Mouse (Mus musculus) spleen, adult 18-20 months (tissue): Measurements from ENCODE around the gene Sez6l2.
A peak's percentile ranks its signal among the peaks of the same experiment; 100 is the strongest.

Experiments used
- DNase-seq, 2 experiments: peaks; one replicate each; pipeline ENCODE4 v3.0.0; 2022; ENCODE audit warnings: mixed read lengths in 2 of 2

The Sez6l2 gene

DNA sequence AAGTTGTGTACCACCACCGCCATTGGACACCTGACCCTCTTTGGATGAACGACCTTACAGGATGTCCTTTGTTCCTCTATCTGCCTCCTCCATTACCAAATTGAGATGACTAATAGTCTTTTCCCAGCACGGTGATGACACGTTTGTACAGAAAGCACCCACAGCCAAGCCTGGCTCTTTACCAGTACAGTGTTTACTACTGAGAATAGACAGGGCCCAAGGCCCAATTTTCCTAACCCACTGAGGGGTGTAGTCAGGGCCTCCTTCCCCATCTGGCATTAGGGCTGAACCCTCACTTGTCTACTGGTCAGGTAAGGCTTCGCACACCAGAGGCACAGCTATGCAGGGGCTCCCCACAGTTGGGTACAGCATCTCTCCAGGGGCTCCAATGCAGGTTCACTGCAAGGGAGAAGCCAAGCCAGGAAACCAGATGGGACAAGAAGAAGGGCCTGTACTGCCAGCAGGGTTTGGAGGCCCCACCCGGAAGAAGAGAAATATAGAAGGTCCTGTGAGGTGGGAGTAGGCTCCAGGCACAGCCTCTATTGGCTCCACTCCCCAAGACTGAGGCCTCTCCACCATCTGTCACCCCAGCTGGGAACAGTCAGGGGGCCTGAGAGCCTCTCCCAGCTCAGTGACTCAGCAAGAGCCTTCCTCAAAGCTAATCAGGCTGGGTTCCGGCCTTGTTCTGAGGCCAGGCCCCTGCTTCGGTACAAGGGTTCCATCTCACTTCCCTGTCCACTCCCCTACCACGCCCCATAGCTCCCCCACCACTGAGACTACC lies 58.1 kb downstream of the Sez6l2 start:
- DNase-seq = peak; percentile 52 to 53

DNA sequence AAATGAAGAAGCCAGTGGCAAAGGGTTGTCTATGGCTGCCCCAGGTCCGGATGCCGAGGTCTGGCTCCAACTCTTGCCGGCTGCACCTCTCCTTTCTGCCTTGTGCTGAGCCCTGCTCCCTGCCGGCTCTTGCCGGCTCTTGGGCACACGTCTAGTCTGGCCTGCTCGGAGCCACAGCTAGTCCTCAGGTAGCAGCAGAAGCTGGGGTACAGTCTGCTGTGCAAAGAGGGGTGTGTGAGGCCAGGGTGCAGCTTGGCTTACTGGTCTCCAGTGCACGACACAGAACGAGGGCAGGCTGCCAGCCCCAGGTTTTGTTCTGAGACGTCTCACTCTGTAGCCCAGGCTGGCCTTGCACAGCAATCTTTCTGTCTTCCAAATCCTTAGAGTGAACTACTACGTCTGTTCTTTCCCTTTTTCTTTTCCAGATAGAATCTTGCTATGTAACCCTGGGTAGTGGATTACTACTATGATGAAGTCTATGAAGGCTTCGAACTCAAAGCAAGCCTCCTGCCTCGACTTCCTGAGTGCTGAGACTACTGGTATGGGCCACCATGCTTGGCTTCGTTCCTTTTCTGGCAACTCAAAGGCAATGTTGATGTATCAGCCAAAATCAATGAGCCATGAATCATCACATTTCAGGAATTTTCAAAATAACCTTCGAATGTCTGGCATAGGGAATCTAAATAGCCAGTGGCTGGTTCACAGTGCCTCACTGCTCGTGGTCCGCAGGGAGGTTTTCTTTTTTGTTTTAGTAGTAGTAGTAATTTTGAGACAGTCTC lies 59.1 kb downstream of the Sez6l2 start:
- no peak for DNase-seq

DNA sequence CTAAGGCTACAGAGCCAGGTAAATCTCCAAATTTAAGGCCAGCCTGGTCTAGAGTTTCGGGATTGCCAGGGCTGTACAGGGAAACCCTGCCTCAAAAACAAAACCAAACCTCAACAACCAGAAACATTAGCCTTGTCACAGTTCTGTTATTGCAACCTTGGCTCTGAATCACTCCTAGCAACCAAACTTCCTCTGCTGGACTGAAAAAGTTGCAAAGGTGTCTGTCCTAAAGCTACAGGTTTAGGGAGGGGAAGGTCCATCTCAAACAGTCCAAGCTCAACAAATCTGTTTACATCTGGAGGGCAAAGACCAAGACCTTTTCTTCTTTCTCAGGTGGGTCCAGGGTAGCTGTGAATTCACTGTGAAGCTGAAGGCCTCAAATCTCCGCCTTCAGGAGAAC lies 60.7 kb downstream of the Sez6l2 start:
- no peak for DNase-seq

DNA sequence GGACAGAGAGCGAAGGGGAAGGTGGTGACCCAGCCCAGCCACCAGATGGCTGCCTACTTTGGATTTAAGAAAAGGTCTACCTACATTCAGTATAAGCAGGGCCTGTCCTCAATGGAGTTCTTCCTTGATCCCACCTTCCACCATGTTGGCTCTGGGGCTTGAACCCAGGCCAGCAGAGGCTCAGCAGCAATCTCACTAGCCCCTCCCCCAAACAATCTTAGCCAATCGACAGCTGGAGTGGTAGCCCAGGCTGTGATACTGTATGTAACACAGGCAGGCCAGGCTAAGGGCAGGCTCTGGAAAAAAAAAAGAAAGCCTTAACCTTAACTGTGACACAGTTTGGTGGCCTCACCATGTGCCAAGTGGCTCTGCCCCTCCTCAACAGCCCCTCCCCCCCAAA lies 61.4 kb downstream of the Sez6l2 start:
- no peak for DNase-seq

DNA sequence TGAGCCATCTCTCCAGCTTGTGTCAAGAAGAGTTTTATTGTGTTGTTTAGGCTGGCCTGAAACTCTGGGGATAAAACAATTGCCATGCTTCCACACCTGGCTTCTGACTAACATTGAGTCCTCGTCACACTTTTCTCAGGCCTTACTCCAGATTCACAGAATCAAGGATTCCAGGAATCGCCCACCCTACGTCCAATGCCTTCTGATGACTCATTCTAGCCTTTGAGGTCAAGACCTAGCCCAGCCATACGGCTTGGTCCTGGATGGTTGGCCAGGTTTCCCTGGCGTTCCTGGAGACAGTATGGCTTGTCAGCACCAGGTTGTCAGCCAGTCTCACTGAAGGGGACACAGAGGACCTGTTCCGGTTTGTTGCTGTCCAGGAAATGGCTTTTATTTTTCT lies 62.0 kb downstream of the Sez6l2 start:
- no peak for DNase-seq

DNA sequence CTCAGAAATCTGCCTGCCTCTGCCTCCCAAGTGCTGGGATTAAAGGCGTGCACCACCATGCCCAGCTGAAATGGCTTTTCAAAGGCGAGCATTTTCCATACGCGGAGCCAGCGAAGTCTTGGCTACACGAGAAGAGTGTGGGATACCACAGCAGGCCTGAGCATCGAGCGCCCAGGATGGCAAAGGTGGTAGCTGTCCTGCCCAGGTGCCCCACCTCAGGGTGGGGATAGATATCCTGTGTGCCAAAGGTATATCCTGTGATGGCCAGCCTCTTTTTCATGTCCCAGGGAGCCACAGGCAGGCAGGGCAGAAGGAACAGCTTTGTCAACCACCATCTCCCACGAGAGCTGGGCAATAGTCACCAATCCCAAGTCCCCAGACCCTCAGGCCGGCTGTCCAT lies 62.5 kb downstream of the Sez6l2 start:
- no peak for DNase-seq

DNA sequence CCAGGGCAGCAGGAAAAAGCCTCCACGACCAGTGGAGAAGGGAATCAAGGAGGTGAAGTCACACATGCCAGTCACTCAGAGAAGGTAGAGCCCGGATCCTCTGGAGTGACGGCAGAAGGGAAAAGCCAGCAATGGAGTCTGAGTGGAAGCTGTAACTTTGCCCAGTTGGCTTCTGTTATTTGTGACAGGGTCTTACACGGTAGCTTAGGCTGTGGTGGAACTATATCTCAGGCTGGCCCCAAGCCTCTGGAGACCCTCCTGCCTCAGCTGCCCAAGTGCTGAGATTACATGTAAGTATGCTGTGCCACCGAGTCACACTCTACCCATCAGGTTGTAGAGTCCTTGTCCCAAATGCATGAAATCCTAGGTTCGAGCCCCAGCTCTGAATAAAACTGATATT lies 63.0 kb downstream of the Sez6l2 start:
- DNase-seq = no peak

DNA sequence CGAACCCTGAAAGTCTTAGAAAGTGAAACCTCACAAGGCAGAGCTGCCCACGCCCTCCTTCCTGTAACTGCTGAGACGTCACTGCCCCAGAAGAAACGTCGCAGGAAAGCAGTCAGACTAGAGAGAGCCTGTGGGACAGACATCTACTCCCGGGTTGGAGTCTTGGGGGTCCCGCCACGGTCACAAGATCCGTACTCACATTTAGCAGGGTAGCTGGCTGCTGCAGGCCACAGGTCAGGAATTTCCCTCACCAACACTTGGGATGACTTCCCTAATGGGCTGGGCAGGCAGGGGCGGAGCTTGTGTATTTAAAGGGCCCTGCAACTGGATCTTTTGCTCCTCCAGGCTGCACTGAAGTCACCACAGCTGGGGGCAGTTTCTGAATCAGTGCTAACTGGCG lies 64.0 kb downstream of the Sez6l2 start, which contains the start of gene Mvp:
Gene Mvp, minus strand, starts transcription at position 302 of the 400 bp plus-strand sequence.
- DNase-seq = peak; percentile 54 to 73

DNA sequence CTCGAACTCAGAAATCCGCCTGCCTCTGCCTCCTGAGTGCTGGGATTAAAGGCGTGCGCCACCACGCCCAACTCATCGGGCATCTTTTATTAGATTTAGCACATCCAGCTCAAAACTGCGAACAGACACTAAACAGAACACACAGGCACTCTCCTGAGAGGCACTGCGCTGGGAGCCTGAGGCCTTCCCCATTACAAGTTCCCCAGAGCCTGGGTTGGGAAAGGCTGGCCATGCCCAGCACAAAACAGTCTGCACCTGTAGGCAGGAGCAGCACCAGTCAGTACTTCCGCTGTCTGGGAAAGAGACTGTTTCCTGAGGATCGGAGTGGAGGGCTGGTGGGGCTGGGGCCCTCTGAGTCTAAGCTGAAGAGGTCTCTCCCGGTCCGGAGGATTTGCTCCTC lies 64.6 kb downstream of the Sez6l2 start:
- no peak for DNase-seq

DNA sequence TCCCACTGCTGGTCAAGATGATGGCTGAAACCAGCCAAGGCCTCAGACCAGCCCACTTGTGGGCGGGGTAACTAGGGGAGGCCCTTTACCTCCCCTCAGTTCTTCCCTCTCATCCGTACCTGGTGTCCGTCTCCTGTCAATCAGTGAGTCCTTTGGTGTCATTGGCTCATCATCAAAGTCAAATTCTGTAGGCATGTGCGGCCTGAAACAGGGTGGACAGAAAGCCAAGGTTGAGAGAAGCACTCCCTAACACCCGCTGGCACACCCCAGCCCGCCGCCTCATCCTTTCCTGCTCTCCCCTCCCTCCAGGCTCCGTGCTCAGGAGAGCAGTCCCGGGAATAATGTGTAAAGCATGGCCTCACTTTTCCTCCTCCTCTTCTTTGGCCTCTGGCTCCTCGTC lies 65.7 kb downstream of the Sez6l2 start:
- DNase-seq = no peak

DNA sequence TGATC lies 65.9 kb downstream of the Sez6l2 start, which contains the start of gene Pagr1b:
Gene Pagr1b, minus strand, starts transcription at position 4 of the 5 bp plus-strand sequence.
- no peak for DNase-seq

DNA sequence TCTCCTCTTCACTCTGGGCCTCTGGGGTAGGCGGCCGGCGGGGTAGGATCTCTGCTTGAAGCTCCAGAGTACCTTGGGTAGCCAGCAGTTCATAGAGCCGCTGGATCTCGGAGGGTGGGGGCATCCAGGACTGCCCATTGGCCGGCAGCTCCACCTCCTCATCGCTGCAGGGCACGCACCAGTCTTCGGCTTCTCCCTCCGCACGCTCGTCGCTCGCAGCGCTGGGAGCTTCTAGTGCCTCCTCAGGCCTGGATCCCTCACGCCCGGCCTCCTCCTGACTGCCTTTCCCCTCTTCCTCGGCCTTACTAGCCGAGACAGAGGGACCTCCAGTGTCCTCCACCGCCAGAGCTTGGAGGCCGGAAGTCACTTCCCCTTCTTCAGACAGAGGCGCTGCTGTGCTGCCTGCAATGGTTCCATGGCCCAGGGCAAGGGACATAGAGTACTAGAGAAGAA lies 66.1 kb downstream of the Sez6l2 start:
- no peak for DNase-seq

DNA sequence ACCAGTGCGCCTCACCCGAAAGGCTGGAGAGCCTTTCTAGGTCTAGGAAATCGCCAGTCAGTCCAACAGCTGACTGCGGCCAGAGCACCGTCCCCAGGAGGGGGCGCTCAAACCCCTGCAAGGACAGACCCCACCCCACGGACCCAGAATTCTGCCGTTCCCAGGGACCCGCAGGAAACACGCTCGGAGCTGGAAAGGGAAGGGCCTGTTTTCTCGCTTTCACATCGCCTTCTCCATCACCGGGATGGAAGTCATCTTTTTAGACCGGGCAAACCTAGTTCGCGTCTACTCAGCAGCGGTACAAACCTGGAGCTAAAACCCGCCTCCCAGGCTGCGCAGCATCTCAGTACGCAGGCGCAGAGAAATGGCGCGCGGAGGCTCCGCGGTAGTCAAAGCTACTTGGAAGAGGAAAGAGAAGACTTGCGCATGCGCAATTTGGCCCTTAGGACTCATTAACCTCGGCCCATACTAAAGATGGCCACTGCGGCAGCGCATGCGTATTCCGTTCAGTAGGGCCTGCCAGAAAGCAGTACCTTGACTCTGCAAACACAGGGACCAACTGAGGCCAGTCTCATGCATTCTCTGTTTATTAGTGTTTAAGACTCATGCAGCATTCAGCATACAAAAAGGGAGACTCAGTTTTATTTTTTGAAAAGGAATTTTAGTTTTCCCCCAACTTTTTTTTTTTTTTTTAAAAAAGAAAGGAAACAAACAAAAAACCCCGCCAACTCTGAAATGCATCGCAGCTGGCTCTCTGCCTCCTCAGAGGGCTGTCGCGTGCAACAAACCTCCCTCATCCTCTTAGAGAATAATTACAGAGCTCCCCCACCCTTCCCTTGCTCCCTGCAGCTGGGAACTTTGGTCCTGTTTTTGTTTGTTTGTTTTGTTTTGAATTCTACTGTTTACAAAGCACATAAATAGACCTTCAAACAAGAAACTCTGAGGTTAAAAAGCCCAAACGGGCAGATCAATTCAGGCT lies 66.9 kb downstream of the Sez6l2 start, which contains the start of gene Pagr1a:
Gene Pagr1a, minus strand, starts transcription at position 382 of the 979 bp plus-strand sequence.
- peak; percentile 93 to 94 for DNase-seq

DNA sequence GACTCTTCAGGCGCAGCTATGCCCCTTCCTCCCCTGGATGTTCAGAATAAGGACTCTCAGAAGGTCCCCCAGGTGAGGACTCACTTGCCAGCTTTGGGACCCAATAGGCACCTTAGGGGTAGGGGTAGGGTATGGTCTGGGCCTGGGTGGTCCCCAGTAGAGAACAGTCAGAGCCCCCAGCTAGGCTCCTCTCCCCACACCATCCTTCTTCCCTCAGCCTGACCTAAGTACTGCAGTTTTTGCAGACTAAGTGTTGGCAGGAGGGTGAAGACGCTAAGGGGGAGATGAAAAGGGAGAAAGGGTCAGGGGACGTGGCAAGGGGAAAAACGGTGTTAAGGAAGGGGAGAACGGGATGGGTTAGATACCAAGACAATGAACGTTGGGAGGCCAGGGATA lies 67.6 kb downstream of the Sez6l2 start:
- DNase-seq = no peak

DNA sequence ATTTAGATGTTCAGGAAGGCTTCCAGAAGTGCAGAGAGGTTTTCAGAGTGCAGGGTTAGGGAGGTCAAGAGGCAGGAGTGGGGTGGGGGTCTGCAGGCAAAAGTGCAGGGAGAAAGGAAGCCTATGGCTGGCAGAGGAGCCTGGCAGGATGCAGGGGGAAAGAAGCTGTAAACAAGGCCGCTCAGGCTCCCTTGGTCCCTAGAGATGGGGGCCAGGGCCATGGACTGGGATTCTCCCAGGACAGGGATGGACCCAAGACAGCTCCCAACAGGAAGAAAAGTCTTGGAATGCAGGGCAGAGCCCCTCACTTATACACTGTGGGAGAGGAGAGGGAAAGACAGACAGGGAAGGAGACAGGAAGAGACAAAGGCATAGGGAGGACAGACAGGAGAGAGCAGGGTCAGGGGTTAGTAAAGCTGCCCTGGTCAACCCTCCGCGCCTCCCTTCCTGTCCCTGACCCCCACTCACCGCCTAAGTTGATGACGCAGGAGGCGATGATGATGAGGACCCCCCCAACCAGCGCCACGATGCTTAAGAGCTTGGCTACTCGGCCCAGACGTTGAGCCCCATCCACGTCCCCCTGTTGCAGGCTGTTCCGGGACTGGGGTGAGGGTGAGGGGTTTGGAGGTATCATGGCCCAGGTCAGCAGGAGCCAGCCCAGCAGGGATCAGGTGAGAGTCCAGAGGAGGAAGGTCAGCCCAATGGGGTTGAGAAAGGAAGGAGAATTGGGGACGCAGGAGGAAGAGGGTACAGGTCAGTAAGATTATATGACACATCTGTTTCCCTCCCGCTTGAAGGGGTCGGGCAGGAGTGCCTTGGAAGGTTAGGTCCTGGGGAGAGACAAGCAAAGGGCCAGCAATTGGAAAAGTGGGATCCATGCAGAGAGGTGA lies 68.3 kb downstream of the Sez6l2 start:
- DNase-seq = no peak

DNA sequence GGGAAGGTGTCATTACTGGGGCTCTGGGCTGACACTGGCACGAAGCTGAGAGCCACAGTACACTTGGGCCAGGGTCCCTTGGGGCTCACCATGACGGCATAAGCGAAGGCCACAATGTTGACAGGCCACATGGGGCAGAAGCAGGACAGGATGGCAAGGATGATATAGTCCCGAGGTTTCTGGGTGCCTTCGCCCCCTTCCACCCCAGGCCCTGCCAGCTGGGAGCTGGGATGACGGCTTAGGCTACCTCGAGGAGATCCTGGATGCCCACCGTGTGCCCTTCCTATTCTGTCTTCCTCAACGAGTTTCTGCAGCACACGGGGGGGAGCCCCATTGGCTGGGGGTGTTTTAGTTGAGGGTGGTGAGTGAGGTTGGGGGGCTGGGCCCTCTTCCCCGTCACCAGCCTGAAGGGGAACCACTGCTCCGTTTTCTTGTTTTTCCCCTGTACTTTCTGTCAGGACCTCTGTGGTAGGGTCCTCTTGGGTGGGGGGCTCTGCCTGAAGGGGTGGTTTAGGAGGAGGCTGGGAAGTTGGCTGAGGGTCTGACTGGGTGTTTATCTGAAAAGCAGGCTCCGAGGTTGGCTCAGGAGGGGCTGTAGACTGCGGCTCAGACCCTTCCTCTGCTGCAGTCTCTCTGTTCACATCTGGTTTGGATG lies 69.1 kb downstream of the Sez6l2 start:
- no peak for DNase-seq

DNA sequence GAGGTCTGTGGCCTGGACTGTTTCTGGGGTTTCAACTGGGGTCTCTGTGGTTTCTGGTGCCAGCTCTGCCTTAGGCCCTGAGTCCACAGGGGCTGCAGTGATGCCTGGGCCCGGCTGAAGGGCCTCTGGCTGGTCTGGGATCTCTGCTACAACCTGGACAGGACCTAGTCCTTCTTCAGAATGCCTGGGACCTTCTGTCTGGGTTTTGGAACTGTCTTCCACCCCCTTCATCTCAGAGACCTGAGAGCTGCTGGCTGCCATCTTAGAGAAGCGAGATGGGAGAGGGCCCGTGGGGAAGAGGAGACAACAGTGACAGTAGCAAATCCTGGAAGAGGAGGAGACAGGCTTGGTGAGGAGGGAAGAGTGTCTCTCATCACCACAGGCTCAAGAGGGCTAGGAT lies 69.7 kb downstream of the Sez6l2 start:
- DNase-seq = no peak
